Mouse (Mus musculus): ENCODE measurements around the gene Txnrd2. TPM values are rescaled to one million over a fixed set of nuclear protein-coding genes. Genes with fewer than 3 reads are reported as not detected.
A peak's percentile ranks its signal among the peaks of the same experiment; 100 is the strongest.

The Txnrd2 gene
- 24.9 and 28.7 TPM in 2 replicates for polyA plus RNA-seq (2014; fragmentation: Nextera tagmentation; extraction: Ambion mirVana)

DNA sequence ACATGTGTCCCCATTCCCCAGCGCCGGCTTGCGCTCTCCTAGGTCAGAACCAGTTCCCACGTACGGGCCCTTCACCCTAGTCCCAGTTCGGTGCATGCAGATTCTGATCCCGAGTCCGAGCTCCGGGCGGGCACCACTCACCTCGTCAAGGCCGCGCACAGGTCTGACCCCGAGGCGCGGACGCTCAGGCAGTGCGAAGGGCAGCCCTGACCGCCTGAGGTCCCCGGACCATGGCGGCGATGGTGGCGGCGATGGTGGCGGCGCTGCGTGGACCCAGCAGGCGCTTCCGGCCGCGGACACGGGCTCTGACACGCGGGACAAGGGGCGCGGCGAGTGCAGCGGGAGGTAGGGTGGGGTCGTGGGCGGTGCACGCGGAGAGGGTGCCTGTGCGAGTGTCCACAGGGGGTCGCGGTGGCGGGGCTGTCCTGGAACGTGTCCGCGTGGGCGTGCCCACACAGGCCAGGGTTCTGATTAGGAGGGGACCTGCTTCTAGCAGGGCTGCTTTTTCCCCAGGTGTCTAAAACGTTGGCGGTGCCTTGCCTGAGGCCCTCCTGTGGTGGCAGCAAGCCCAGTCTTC, at the start of gene Txnrd2:
Gene Txnrd2, plus strand, starts transcription at position 170 of the 577 bp plus-strand sequence.
- peak within 1 kb of the TSS; percentile 74 for H3K4me2 ChIP-seq (ENCODE audit: low read length)
- H3K9me3 ChIP-seq (ENCODE audit: control insufficient read depth, low read length): no peaks in the 10 kb centered on the region
- H3K27me3 ChIP-seq (ENCODE audit: control insufficient read depth, insufficient read depth, low read length): no peaks in the 10 kb centered on the region
- peak within 1 kb of the TSS; percentile 70 for H3K27ac ChIP-seq (replicated peaks; ENCODE audit: low read depth, low read length)
- DNase-seq (peak; percentile 76), ATAC-seq (ENCODE audit: low FRiP score, low TSS enrichment) (peak; percentile 87)
- H3K36me3 ChIP-seq (ENCODE audit: control insufficient read depth, insufficient read depth, low read length): peaks cover 7% of the 10 kb centered on the region
- peak within 1 kb of the TSS; percentile 89 for H3K9ac ChIP-seq (replicated peaks; ENCODE audit: low read length)
- under 1% methylated on average over 51 of the region's 52 CpGs for WGBS
- H3K4me3 ChIP-seq (replicated peaks; ENCODE audit: low read depth, low read length): peak within 1 kb of the TSS; percentile 84
- peaks cover 22% of the 10 kb centered on the region for H3K4me1 ChIP-seq (ENCODE audit: control insufficient read depth, insufficient read depth, low read length)

DNA sequence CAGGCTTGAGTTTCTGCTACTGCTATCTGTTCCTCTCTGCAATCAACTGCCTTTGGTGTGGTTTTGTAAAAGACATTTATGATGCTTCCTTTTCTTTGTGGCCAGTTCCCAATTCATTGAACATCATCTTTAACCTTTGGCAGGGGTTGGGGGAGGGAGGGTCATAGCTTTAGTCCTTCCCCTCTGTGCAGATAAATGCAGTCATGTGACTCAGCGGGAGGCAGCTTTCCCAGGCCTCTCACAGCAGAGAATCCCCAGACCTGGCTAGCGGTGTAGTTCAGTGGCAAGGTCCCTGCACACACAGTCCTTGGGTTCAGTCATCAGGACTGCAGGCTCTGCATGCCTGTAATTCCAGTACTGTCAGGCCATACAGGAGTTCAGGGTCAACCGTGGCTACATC, 49.0 kb upstream of the Txnrd2 start:
- H3K4me3 ChIP-seq (replicated peaks; ENCODE audit: low read depth, low read length): no peak overlapping the region
- WGBS: 28% methylated on average over 3 of the region's 3 CpGs

DNA sequence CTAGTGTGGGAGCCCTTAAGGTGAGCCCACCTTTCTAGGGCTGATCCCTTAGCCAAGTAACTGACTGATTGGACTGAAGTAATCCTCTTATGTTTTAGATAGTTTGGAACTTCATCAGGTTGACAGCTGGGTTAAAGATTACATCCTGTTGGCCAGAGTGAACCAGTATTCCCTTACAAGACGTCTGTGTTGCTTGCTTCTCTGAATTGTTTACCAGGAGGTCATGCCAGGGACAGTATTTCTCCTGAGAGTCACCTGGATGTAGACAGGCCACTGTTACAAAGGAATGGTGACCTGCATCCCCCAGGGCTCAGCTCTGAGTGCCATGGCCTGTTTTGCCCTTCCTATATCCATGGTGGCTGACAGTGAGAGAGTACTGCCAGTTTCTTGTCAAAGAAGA, 47.7 kb upstream of the Txnrd2 start:
- H3K27ac ChIP-seq (replicated peaks; ENCODE audit: low read depth, low read length): no peak overlapping the region
- H3K4me1 ChIP-seq (ENCODE audit: control insufficient read depth, insufficient read depth, low read length): peaks cover 47% of the 10 kb centered on the region
- H3K4me2 ChIP-seq (ENCODE audit: low read length): no peak overlapping the region
- H3K27me3 ChIP-seq (ENCODE audit: control insufficient read depth, insufficient read depth, low read length): no peaks in the 10 kb centered on the region
- 44% methylated on average over 1 of the region's 1 CpGs for WGBS
- no peak for ATAC-seq (ENCODE audit: low FRiP score, low TSS enrichment)
- DNase-seq: no peak
- no peaks in the 10 kb centered on the region for H3K9me3 ChIP-seq (ENCODE audit: control insufficient read depth, low read length)
- H3K9ac ChIP-seq (replicated peaks; ENCODE audit: low read length): no peak overlapping the region
- H3K36me3 ChIP-seq (ENCODE audit: control insufficient read depth, insufficient read depth, low read length): no peaks in the 10 kb centered on the region
- H3K4me3 ChIP-seq (replicated peaks; ENCODE audit: low read depth, low read length): no peak overlapping the region

More for the DNA sequence above, 49.0 kb upstream of the Txnrd2 start:
- Histone ChIP-seq H3K27ac (replicated peaks; ENCODE audit: low read depth, low read length) (no peak overlapping the region), H3K4me2 (ENCODE audit: low read length) (no peak overlapping the region), H3K4me1 (ENCODE audit: control insufficient read depth, insufficient read depth, low read length) (peaks cover 35% of the 10 kb centered on the region), H3K36me3 (ENCODE audit: control insufficient read depth, insufficient read depth, low read length) (no peaks in the 10 kb centered on the region), H3K9ac (replicated peaks; ENCODE audit: low read length) (no peak overlapping the region), H3K27me3 (ENCODE audit: control insufficient read depth, insufficient read depth, low read length) (no peaks in the 10 kb centered on the region), H3K9me3 (ENCODE audit: control insufficient read depth, low read length) (no peaks in the 10 kb centered on the region)
- no peak for ATAC-seq (ENCODE audit: low FRiP score, low TSS enrichment)
- DNase-seq: no peak

DNA sequence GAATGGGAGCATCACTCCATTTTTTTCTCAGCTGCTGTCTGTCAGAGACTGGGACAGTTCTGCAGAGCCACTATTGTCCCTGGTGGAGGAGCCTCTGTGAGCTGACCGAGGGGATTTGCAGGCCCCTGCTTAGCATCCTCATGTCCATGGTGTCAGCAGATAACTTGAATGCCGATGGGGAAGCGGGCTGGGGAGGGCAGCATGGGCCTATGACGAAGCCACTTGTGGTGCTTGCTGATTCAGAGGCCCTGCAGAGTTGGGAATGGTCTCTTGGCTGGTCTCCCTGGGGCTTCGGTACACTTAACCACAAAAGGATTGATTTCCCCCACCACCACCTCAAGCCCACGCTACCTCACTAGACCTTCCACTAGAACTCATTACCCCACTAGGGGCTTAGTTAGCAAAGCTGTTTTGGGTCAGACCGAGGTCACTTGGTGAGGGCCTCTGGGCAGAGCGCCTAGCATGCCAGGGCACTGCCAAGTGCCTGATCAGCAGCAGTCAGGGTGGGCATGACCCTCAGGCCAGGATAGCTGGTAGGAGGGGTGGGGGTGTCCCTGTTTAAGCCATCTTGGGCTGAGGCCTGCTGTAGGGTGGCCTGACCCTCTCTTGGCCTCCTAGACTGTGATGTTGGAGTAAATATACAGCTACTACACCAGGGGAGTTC, 46.7 kb upstream of the Txnrd2 start:
- Histone ChIP-seq H3K4me2 (ENCODE audit: low read length) (no peak overlapping the region), H3K9ac (replicated peaks; ENCODE audit: low read length) (no peak overlapping the region), H3K4me3 (replicated peaks; ENCODE audit: low read depth, low read length) (no peak overlapping the region), H3K4me1 (ENCODE audit: control insufficient read depth, insufficient read depth, low read length) (peaks cover 50% of the 10 kb centered on the region), H3K27me3 (ENCODE audit: control insufficient read depth, insufficient read depth, low read length) (no peaks in the 10 kb centered on the region), H3K9me3 (ENCODE audit: control insufficient read depth, low read length) (no peaks in the 10 kb centered on the region), H3K36me3 (ENCODE audit: control insufficient read depth, insufficient read depth, low read length) (no peaks in the 10 kb centered on the region), H3K27ac (replicated peaks; ENCODE audit: low read depth, low read length) (peak overlapping the region; percentile 74)
- ATAC-seq (ENCODE audit: low FRiP score, low TSS enrichment) (no peak), DNase-seq (no peak)
- 40% methylated on average over 8 of the region's 8 CpGs for WGBS

DNA sequence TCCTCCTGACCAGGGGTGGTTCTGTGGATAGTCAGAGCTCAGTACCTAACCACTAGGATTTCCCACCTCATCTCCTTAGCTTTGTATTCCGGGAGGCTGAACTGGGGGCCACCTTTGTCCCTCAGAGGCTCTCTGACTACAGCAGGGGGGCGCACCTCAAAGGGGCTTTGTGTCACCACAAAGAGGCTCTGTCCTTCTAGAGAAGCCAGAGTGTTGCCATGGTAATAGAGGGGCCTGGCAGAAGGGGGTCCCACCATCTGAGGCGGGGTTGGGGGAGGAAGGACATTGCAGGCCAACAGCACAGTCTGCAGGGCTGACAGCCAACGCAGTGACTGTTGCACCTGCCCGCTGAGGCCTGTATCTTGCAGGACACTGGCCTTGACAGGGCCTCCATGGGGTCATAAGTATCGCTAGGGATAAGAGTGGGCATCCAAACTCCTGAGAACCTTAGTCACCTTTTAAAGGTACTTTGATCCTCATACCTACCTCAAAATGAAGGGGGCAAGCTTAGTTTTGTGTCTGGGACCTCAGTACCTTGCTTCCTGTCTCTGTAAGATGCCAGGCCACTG, 45.6 kb upstream of the Txnrd2 start:
- Histone ChIP-seq H3K4me1 (ENCODE audit: control insufficient read depth, insufficient read depth, low read length) (peaks cover 50% of the 10 kb centered on the region), H3K9ac (replicated peaks; ENCODE audit: low read length) (peak overlapping the region; percentile 34; the same call in 1 of the 2 replicates)

DNA sequence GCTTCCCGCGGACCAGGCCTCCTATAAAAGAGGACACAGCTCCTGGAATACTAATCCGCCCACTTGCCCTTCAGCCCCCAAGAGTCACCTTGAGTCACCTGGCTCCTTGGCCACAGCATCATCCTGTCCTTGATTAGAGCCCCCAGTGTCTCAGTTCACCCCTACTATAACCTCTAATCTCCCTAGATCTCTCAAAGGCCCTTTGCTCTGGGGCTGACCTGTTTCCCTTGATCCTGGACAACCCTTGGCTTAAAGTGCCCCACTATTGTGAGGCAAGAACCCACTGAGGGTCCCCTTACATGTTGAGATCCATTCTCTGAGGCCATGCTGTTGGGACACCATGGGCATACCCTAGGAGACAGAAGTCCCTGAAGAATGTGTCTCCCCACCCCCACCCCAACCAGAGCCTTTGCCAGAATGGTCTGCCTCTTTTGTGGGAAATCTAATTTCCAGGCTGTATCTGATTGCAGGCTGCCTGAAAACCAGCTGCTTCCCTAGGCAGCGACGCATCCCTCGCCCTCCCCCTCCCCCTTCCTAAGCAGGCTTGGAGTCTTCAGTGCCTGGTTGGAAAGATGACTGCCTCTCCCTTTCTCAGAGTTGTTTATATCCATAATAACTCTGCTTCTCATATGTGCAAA, 44.4 kb upstream of the Txnrd2 start:
- Histone ChIP-seq H3K9me3 (ENCODE audit: control insufficient read depth, low read length) (no peaks in the 10 kb centered on the region), H3K36me3 (ENCODE audit: control insufficient read depth, insufficient read depth, low read length) (no peaks in the 10 kb centered on the region), H3K9ac (replicated peaks; ENCODE audit: low read length) (no peak overlapping the region), H3K4me3 (replicated peaks; ENCODE audit: low read depth, low read length) (no peak overlapping the region), H3K4me1 (ENCODE audit: control insufficient read depth, insufficient read depth, low read length) (peaks cover 50% of the 10 kb centered on the region), H3K27ac (replicated peaks; ENCODE audit: low read depth, low read length) (peak overlapping the region; percentile 74), H3K27me3 (ENCODE audit: control insufficient read depth, insufficient read depth, low read length) (no peaks in the 10 kb centered on the region), H3K4me2 (ENCODE audit: low read length) (no peak overlapping the region)
- peak; percentile 84 for DNase-seq
- peak; percentile 44 for ATAC-seq (ENCODE audit: low FRiP score, low TSS enrichment)
- 38% methylated on average over 6 of the region's 6 CpGs for WGBS

More for the DNA sequence above, 45.6 kb upstream of the Txnrd2 start:
- H3K27me3 ChIP-seq (ENCODE audit: control insufficient read depth, insufficient read depth, low read length): no peaks in the 10 kb centered on the region
- no peak overlapping the region for H3K4me2 ChIP-seq (ENCODE audit: low read length)
- ATAC-seq (ENCODE audit: low FRiP score, low TSS enrichment): peak; percentile 79
- H3K9me3 ChIP-seq (ENCODE audit: control insufficient read depth, low read length): no peaks in the 10 kb centered on the region
- H3K36me3 ChIP-seq (ENCODE audit: control insufficient read depth, insufficient read depth, low read length): no peaks in the 10 kb centered on the region
- WGBS: 5% methylated on average over 6 of the region's 6 CpGs
- H3K27ac ChIP-seq (replicated peaks; ENCODE audit: low read depth, low read length): peak overlapping the region; percentile 74
- H3K4me3 ChIP-seq (replicated peaks; ENCODE audit: low read depth, low read length): no peak overlapping the region
- DNase-seq: peak; percentile 82

DNA sequence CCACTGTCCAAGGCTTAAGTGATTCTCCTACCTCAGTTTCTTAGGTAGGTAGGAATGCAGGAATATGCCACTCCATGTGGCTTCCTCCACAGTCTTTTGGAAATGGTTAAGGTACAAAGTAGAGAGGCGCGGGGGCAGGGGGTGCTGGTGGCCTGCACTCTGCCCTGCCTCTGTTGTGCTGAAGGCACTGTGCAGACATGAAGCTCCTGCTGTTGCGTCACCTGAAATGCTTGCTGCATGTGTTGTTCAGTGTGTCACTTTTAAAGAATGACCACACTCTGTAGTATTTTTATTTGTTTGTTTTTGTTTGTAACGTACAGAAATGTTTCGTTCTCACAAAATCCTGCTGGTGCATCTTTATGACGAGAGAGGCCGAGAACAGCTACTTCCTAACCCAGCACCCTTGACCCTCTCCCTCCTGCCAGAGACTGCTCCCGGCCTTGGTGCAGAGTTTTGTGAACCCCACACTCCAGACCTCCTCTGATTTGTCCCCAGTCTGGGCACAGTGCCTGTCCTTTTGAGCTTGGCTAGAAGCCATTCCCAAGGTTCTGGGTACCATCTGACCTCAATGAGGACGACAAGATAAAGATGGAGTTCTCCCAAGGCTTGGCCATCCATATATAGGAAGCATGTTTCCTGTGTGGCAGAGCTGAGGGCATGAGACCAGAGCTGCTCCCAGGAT, 43.0 kb upstream of the Txnrd2 start:
- H3K4me2 ChIP-seq (ENCODE audit: low read length): no peak overlapping the region
- H3K4me3 ChIP-seq (replicated peaks; ENCODE audit: low read depth, low read length): no peak overlapping the region
- H3K9me3 ChIP-seq (ENCODE audit: control insufficient read depth, low read length): no peaks in the 10 kb centered on the region
- ATAC-seq (ENCODE audit: low FRiP score, low TSS enrichment): no peak
- DNase-seq: no peak
- H3K27ac ChIP-seq (replicated peaks; ENCODE audit: low read depth, low read length): 0 out of 2 replicates have a peak overlapping the region, but pooled peaks have one; percentile 26
- peaks cover 57% of the 10 kb centered on the region for H3K4me1 ChIP-seq (ENCODE audit: control insufficient read depth, insufficient read depth, low read length)
- 78% methylated on average over 9 of the region's 9 CpGs for WGBS
- H3K9ac ChIP-seq (replicated peaks; ENCODE audit: low read length): 0 out of 2 replicates have a peak overlapping the region, but pooled peaks have one; percentile 6
- H3K27me3 ChIP-seq (ENCODE audit: control insufficient read depth, insufficient read depth, low read length): no peaks in the 10 kb centered on the region
- no peaks in the 10 kb centered on the region for H3K36me3 ChIP-seq (ENCODE audit: control insufficient read depth, insufficient read depth, low read length)

DNA sequence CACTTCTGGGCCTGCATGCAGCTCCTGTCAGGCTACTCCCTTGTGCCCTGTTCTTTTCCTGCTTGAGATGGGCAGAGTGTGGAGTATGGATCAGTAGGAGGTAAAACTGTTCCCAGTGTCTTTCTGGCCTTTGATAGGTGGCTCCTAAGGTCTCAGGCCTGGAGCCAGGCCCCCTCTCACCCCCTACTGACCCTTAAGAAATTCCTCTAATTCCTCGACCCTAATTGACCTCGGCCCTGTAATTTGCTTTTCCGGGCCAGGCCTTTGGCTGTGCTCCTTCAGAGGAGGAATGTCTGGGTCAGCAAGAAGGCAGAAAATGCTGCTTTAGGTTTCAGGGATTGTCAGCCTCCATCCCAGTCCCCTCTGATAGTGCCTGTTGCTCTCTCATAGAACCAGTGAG, 42.4 kb upstream of the Txnrd2 start:
- 0 out of 2 replicates have a peak overlapping the region, but pooled peaks have one; percentile 6 for H3K9ac ChIP-seq (replicated peaks; ENCODE audit: low read length)
- no peak for DNase-seq
- H3K4me2 ChIP-seq (ENCODE audit: low read length): no peak overlapping the region
- peak overlapping the region; percentile 37; the same call in 1 of the 2 replicates for H3K27ac ChIP-seq (replicated peaks; ENCODE audit: low read depth, low read length)
- WGBS: 16% methylated on average over 3 of the region's 3 CpGs
- no peaks in the 10 kb centered on the region for H3K9me3 ChIP-seq (ENCODE audit: control insufficient read depth, low read length)
- no peaks in the 10 kb centered on the region for H3K27me3 ChIP-seq (ENCODE audit: control insufficient read depth, insufficient read depth, low read length)
- H3K36me3 ChIP-seq (ENCODE audit: control insufficient read depth, insufficient read depth, low read length): no peaks in the 10 kb centered on the region
- H3K4me3 ChIP-seq (replicated peaks; ENCODE audit: low read depth, low read length): no peak overlapping the region
- no peak for ATAC-seq (ENCODE audit: low FRiP score, low TSS enrichment)
- H3K4me1 ChIP-seq (ENCODE audit: control insufficient read depth, insufficient read depth, low read length): peaks cover 61% of the 10 kb centered on the region

All from midbrain, embryonic 14.5 days (tissue).